Mouse (Mus musculus): ENCODE measurements around the gene Gm21958.
"Not testable (repeated sequence)": the region's sequence is repeated elsewhere in the genome, so short reads cannot be mapped to it uniquely, and the experiment has no call there.

Gm21958 gene

DNA sequence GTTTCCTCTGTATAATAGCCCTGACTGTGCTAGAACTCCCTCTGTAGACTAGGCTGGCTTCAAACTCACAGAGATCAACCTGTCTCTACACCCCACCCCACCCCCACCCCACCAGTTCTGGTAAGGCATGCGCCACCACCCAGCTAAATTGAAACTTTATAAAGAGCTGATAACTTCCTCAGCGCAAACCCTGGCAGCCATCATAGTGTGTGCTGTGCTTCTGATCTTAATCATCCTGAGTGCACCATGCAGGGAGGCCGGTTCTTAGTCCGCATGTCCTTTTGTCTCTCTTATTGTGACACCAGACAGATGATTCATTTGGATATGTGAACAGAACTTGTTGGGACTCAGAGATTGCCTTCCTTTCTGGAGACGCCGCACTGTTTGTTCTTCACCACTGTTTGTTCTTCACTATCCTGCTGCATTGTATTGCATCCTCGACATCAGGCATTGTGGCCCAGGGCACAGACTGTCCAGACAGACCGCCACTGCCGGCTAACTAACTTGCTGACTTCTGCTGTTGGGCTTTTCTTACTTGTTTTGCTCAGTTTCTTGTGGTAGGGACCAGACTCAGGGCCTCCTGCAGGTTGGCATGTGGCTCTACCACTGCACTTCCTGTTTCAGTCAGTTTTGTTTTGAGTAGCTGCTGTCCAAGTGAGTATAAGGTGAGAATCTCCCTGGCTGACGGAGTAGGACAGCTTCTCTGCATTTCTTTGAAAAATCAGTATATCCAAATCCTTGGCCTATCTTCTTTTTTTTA is 9.8 kb upstream of the Gm21958 start:
- DNase-seq (ENCODE audit: low spot score): no peak

DNA sequence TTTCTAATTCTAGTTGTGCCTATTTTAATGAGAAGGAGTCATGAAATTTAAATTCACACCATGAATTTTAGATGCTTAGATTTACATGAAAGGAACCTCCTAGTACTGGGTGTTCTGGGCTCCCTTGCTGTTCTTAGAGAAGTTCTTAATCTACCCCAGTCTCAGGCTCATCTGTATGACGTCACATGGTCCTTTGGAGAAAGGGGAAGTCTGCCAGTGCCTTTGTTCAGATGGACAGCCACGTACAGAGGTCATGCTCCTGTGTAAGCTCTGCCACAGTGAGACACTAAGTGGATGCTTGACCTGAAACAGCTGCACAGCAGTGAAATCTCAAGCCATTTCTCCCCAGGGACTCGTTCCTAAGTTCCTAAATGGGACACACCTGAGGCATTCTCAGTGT is 4.8 kb upstream of the Gm21958 start:
- DNase-seq (ENCODE audit: low spot score): no peak

GRCm38 (mm10) chr3:54717348-54717747 is 3.2 kb upstream of the Gm21958 start:
- DNase-seq (ENCODE audit: low spot score): no peak

GRCm38 (mm10) chr3:54715461-54715860 is 1.3 kb upstream of the Gm21958 start:
- DNase-seq (ENCODE audit: low spot score): no peak

DNA sequence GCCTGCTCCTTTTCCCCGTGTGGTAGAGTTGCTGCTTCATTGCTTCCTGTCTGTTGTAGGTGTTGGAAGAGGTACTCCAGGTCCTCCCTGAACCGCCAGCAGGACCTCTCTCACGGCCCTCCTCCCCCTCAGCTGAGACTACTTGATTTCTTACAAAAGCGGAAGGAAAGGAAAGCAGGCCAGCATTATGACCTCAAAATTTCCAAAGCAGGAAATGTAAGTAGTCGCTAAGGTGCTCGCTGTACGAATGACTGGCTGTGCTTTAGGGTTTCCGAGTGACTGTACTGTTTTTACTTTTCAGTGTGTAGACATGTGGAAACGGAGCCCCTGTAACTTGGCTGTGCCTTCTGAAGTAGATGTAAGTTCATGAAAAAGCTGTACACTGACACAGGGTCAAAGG is 5.2 kb downstream of the Gm21958 start:
- DNase-seq (ENCODE audit: low spot score): no peak

- DNase-seq (ENCODE audit: low spot score): not testable (repeated sequence)
Observed at GRCm38 (mm10) chr3:54704106-54704505, 10.0 kb downstream of the Gm21958 start.

DNA sequence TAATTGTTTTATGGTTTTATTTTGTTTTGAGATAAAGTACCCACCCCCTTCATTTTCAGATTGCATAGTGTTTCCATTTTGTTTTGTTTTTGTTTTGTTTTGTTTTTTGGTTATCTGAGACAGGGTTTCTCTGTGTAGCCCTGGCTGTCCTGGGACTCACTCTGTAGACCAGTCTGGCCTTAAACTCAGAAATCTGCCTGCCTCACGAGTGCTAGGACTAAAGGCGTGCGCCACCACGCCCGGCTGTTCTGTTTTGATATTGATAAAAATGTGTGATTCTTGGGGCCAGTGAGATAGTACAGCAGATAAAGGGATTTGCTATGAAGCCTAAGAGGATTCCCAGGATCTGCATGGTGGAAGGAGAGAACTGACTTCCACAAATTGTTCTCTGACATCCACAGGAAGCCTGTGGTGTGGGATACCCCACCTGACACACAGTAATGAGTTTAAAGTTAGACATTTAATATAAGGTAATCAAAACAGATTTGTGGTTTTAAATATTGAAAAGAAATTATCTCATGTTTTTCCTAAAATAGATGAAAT is 14.3 kb downstream of the Gm21958 start:
- peak; percentile 31 for DNase-seq (ENCODE audit: low spot score)

GRCm38 (mm10) chr3:54693056-54693415 is 21.1 kb downstream of the Gm21958 start:
- DNase-seq (ENCODE audit: low spot score): no peak

DNA sequence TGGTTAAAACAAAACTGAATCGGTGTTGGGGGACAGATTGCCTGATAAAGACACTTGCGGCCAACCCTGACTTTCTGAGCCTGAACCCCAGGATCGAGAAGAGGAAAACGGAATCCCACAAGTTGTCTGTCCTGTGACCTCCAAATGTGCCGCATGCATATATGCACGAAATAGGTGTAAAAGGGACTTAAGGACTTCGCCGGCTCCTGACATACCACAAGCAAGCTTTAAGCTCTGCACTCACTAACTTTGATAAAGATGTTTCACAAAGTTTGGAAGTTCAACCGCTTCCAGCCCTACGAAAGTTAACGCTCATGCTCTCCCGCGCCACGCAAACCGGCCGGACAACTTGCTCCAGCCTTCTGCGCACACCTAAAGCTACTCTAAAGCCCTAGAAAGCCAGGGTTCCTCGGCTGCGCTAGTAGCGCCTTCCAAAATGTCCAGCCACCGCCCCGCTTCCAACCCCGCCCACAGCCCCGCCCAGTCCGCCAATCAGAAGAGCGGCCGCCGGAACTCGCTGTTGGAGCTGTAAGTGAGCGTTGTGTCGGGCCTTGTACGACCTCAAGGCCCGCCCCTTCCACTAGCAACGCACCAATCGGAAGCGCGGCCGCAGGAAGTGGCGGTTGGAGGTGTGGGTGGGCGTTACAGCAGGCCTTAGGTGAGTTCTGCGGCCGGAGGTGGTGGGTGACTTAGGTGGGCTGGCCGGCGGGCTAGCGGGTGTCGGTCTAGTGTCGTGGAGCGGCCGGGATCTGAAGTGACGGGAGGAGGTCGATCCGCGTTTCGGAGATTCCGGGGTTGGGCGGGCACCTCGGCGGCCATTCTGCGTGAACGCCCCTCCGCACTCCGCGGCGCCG is 21.7 kb downstream of the Gm21958 start, which contains the start of gene Supt20:
Gene Supt20, plus strand, starts transcription at position 606 of the 854 bp plus-strand sequence.
- DNase-seq (ENCODE audit: low spot score): peak; percentile 93

DNA sequence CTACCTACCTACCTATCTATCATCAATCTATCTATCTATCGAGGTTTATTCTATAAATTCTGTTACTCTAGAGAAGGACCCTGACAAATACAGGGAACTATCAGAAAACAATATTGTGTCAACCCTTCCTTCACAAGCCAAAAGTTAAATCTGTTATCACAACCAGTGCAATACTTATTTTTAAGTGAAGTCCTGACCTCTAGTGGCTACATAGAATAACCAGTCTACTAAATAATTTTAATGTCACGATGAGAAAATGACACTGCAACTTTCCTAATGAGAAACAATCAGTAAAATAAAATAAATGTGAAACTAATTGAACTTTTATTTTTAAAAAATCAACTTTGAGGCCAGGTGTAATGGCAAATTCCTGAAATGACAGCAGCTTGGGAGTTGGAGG is 25.1 kb downstream of the Gm21958 start:
- DNase-seq (ENCODE audit: low spot score): no peak

DNA sequence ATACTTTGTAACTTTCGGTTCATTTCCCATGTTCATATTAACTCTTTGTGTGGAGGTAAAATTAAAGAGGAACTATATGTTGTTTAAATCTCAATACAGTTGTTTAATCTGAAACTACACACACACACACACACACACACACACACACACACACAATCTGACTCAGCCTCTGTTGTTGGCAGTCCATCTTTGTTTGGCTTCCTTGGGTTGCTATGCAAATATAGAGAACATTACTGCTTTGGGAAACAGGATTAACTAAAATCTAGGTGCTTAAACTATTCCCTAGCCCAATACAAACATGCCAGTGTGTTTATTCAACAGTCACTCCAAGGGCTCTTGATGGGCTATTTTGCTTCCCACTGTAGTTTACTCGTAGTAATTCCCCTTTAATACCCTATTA is 26.9 kb downstream of the Gm21958 start:
- no peak for DNase-seq (ENCODE audit: low spot score)

DNA sequence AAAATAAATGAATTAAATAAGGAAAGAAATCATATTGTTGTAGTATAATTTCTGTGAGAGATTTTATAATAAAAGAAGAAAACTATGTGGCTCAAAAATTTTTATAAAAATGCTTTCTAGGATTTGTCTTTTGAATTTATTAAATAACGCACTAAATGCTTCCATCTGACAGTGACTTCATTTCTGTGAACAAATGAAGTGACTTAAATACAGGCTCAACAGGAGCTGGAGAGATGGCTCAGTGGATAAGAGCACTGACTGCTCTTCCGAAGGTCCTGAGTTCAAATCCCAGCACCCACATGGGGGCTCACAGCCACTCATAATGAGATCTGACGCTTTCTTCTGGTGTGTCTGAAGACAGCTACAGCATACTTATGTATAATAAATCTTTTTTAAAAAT is 29.0 kb downstream of the Gm21958 start:
- DNase-seq (ENCODE audit: low spot score): no peak

GRCm38 (mm10) chr3:54681310-54682204 is 32.6 kb downstream of the Gm21958 start:
- DNase-seq (ENCODE audit: low spot score): no peak

DNA sequence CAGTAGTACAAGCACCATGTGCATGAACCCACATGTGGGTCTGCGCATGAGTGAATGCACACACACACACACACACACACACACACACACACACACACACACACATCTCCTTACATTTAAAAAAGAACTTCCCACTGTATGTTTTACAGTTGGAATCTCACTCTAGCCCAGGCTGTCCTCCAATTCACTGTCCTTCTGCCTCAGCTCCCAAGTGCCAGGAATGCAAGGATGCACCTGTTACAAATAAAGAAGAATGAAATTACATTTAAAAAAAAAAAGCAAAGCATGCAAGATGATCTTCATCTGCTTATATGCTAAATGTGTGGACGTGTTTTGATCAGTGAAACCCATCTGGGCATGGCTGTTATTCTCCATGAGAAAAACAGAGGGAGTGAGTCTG is 37.3 kb downstream of the Gm21958 start:
- no peak for DNase-seq (ENCODE audit: low spot score)

DNA sequence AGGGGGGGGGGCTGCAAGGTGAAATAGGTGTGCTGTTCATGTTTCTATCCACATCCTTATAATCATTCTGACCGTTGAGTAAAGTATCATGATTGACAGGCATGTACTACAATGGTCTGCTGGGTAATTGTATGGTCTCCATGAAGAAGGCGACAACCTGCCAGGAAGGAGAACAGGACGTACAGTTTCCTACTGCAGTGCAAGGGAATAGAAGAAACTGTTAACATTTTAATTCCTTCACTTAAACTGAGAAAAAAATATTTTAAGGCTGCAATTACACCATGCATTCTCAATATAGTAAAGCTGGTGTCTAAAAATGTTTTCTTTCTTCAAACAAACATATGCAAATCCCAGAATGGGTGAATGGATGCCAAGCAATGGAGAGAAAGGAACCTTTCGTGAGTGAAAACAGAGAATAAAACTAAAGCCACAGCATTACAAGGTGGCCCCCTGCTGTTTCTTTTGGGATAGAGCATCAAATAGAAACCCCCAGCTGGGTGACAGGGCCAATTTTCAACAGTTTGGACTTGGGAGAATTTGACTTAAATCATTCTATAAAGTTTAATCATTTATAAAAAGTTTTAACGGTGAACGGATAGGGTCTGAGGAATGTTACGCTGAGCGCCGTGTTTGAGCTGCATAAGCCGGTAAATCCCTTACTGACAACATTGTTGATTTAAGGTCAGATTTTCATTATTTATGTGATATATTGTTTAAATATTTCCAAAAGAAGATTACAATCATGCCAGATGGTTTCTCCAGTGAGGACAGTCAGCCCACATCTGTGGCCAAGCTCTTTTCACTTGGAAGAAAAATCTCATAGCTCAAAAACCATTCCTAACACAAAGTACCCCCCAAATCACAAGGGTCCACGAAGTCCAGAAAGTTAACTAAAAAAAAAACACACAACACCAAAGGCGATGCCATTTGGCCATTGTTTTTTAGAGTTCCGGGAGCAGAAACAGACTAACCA is 41.3 kb downstream of the Gm21958 start:
- no peak for DNase-seq (ENCODE audit: low spot score)

- DNase-seq (ENCODE audit: low spot score): no peak
Observed at GRCm38 (mm10) chr3:54672111-54672510, 42.0 kb downstream of the Gm21958 start.

- DNase-seq (ENCODE audit: low spot score): no peak
Observed at GRCm38 (mm10) chr3:54669559-54669958, 44.6 kb downstream of the Gm21958 start.

DNA sequence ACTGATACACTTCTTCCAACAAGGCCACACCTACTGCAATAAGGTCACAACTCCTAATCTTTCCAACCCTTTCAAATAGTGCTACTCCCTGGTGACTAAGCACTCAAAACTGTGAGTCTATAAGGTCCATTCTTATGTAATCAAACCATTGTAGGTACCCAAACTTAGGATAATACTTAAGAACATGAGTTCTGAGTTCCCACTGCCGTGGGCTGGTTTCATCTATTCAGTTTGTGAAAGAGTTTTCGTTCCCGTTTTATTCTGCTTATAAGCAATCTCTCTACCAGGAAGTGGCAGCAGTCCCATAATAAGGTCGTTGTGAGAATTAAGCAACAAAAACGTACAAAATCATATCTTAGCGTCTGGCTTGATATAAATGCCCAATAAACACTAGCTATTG is 45.4 kb downstream of the Gm21958 start:
- no peak for DNase-seq (ENCODE audit: low spot score)

GRCm38 (mm10) chr3:54668141-54668540 is 46.0 kb downstream of the Gm21958 start:
- DNase-seq (ENCODE audit: low spot score): no peak

Data from c-Kit-positive CD71-positive TER-119-positive erythroid progenitor cells, embryonic 14.5 days (primary cell).